Mouse (Mus musculus) left cerebral cortex, postnatal 36 days (tissue): Measurements from ENCODE around the gene Fgfr2. TPM values are rescaled to one million over a fixed set of nuclear protein-coding genes. Genes with fewer than 3 reads are reported as not detected.
"Not testable (repeated sequence)": the region's sequence is repeated elsewhere in the genome, so short reads cannot be mapped to it uniquely, and the experiment has no call there.

Experiments
- DNase-seq, 2 experiments: peaks; one replicate each; pipeline ENCODE4 v3.0.0; 2021 to 2022; ENCODE audit warnings: low spot score in 2 of 2, mixed read lengths in 1 of 2
- intact Hi-C: fragments of 180-260 bp; cut with DNase I; formaldehyde crosslinking; loops from one replicate; pipeline ENCODE4 v1.15.1; 2025
- total RNA-seq, 2 experiments: library from RNA; stranded (reverse); gene quantifications; 2 replicates each; pipeline ENCODE4 v1.2.3; 2021

Fgfr2 gene
- total RNA-seq, 2 experiments from 2014 or later, result 41.6 to 46.6 TPM

GRCm38 (mm10) chr7:131424912-131425311, 1698.2 kb downstream of the Fgfr2 start:
- intact Hi-C loops, result loop anchor here (10.0 kb wide), 1 partner anchor 790 kb away; no protein-coding TSS in a partner anchor
- DNase-seq, result no peak

DNA sequence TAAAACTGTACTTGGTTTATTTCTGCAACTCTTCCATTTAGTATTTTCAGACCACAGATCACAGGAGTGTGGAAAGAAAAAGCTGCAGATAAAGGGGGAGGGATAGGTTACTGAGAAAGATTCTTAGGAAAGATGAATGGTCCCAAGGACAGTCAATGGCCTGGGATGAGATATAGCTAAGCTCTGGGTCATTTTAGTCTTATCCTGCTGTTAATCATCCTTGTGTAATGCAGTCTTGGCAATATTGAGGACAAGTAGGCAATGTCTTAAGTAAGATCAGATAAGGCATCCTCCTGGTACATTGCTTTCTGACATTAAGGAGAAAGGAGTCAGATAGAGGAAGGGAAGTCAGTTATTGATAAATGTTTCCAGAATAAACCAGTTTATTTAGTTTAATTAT, 1705.5 kb downstream of the Fgfr2 start:
- intact Hi-C loops, result loop anchor here (10.0 kb wide), 1 partner anchor 127 kb away; the partner anchor contains the start of genes Hmx2 and Hmx3
- no peak for DNase-seq

DNA sequence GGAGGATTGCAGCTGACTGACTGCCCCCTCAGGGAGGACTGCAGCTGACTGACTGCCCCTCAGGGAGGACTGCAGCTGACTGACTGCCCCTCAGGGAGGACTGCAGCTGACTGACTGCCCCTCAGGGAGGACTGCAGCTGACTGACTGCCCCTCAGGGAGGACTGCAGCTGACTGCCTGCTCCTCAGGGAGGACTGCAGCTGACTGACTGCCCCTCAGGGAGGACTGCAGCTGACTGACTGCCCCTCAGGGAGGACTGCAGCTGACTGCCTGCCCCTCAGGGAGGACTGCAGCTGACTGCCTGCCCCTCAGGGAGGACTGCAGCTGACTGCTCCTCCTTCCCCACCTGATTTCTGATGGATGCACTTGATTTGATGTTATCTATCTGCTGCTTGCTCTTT, 1706.4 kb downstream of the Fgfr2 start:
- intact Hi-C loops, result loop anchor here (10.0 kb wide), 1 partner anchor 128 kb away; the partner anchor contains the start of genes Hmx2 and Hmx3
- DNase-seq, result not testable (repeated sequence)

- intact Hi-C loops, result loop anchor here (2.0 to 10.0 kb wide), 2 partner anchors 49 to 133 kb away; partner anchors contain the start of genes 2310057M21Rik, Hmx2 and Hmx3
- no peak for DNase-seq
Observed at GRCm38 (mm10) chr7:131411941-131412270, 1711.2 kb downstream of the Fgfr2 start.

DNA sequence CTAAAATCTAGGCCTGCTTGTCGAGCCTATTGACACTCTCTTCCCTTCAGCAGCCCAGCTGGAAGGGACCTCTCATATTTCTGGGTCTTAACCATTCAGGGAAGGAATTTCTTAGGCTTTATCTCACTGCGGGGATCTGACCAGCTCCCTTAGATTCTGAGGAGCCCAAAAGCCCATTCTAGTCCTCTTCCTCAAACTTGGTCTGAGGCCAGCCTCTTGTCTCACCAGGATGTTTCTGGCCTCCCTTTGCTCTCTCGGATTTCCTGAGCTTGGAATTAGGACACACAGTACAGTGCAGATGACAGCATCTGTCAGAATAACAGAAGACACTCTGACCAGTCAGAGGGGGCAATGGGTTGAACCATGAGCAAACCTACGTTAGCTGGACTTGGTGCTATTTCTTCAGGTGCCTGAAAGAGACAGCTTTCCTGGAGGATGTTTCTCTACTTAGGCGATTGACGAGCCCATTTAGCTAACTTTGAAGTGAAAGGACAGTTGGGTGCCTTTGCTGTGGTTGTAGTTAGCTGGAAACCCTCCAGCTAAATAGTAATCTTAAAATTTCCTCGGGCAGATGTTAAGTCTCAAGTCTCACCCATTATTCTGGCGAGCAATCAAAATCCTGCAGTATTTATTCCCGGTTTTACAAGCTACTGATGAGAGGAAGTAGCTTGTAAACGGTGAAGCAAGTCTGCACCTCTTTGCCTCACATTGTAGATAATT, 1711.8 kb downstream of the Fgfr2 start:
- intact Hi-C loops, result loop anchor here (2.0 to 10.0 kb wide), 2 partner anchors 49 to 133 kb away; partner anchors contain the start of genes 2310057M21Rik, Hmx2 and Hmx3
- DNase-seq, result no peak

GRCm38 (mm10) chr7:131410416-131411058, 1712.6 kb downstream of the Fgfr2 start, which contains the start of the genes Ikzf5 and Acadsb:
TSS of gene Ikzf5 (minus strand) at chr7:131410521.
TSS of gene Acadsb (plus strand) at chr7:131410601.
- peak; percentile 99 for DNase-seq
- intact Hi-C loops, result loop anchor here (2.0 to 10.0 kb wide), 2 partner anchors 48 to 134 kb away; partner anchors contain the start of genes 2310057M21Rik, Hmx2 and Hmx3

DNA sequence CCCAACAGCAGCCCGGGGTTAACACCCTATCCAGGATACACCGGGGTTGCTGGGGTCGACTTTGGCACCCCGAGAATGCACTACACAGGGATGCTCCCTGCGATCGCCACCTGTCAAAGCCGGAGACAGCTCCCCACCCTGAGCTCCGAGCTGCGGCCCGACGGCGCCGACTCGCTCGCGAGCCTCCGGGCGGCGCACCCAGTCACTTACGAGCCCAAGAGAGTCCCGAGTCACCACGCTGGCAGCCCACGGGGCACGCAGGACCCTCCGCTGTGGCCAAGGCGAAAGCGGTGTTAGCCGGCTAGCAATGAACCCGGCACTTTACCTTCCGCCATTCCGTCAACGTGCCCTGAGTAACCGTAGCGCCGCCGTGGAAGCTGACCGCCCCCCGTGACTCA, 1713.2 kb downstream of the Fgfr2 start:
- intact Hi-C loops, result loop anchor here (2.0 to 10.0 kb wide), 2 partner anchors 47 to 135 kb away; partner anchors contain the start of genes 2310057M21Rik, Hmx2 and Hmx3
- DNase-seq, result no peak

- peak in 1 of 2 experiments; percentile 7 for DNase-seq
- intact Hi-C loops, result no loop called here
Observed at GRCm38 (mm10) chr7:131409321-131409987, 1713.7 kb downstream of the Fgfr2 start.

DNA sequence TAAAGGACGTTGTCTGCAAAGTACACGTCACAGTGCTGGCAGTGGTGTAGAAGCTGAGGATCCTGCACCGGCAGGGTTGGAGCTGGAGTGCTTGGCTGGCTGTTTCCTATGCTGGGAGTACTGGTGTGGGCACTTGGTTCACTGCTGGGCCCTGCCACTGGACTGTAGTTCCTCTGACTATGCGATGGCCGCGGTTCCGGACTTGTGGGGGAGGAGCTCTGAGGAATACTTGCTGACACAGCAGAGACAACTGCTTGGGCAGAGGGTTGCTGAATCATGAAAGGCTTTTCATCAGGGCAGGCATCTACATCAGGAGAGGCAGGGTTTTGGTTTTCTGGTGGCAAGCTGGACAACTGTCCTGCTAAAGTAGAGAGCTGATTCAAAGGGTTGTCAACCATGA, 1731.4 kb downstream of the Fgfr2 start:
- DNase-seq, intact Hi-C loops: not testable (repeated sequence)

DNA sequence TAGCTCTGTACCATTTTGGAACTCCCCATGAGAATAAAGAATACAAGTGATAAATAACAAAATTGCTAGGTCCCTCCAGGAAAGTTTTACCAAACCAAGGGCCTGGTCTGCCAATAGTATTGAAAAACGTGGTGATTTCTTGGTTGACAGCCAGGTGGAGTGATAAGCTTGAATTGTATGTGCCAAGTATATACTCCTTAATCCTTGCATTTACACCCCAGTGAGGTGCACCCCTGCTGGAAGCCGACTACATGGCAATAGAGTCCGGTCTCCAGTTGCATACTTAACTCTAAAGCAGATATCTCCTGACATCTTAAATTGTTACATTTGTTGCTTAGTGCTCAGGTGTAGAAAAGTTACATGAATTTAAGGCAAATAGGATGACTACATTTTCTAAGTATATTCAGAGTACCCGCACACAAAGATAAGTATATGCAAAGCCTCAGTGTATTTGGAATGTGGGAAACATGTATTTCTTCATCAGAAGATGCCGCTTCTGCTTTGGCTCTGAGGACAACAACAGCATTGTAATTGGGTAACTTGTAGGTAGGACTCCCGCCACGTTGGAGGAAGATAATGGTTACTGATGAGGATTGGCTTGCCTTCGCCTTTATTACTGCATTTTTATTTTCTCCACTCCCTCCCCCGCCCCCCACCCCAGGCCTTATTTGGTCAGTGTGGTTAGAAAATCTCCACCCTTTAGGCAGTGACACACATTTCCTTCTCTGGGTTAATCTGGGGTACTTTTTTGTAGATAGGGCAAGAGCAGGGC, 1751.1 kb downstream of the Fgfr2 start:
- no peak for DNase-seq
- intact Hi-C loops, result no loop called here

DNA sequence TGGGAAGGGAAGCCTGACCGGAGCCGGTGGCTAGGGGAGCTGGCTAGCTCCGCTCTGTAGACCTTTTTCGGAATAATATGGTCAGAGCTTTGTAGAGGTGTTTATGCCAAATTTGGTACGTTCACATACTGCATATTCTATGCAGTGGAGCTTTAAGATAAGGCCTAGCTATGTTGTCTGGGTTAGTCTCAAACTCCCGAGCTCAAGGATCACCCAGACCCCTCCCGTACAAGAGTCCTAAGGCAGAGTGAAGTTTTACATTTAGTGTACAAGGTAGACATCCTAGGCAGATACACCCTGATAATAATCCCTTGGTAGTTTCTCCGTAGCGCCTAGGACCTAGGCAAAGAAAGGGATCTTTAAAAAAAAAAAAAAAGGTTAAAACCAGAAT, 1751.7 kb downstream of the Fgfr2 start:
- intact Hi-C loops, result no loop called here

DNA sequence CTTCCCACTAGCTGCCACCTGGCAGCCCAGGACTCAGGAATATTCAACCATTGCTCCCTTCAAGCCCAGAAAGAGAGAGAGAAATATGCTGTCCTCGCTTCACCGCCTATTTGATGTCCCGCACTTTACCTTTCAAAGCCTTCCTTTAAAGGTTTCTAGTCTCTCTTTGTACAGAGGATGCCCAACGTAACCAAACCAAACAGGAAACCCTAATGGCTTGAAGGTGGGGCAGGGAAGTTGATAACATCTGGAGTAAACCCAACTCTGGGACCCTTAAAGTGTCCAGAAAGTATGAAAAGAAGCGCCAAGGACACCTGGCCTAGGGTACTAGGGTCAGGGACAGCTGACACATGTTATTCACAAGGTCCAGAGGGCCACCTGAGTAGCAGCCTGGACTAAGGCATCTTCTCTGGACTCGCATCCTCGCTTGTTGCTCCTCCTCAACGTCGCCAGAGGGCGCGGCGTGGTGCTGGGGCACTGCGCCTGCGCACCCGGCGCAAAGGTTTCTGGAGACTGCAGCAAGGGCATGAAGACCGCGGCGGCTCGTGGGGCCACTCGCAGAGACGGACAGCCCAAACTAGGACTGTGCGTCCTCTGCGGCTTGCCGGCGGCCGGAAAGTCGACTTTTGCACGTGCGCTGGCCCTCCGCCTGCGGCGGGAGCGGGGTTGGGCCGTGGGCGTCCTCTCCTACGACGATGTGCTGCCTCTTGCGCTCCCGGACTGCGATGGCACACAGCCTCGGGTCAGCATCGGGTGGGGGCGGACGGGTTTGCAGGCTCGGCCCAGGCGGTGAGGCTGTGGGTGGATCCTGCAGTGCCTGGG, 1752.3 kb downstream of the Fgfr2 start, which contains the start of gene Pstk:
Gene Pstk, plus strand, starts transcription at position 494 of the 822 bp plus-strand sequence.
- intact Hi-C loops, result no loop called here

More for the DNA sequence above, 1751.7 kb downstream of the Fgfr2 start:
- no peak for DNase-seq

GRCm38 (mm10) chr7:131364131-131364530, 1759.0 kb downstream of the Fgfr2 start:
- DNase-seq, result no peak
- intact Hi-C loops, result no loop called here

More for the DNA sequence above, 1752.3 kb downstream of the Fgfr2 start, which contains the start of gene Pstk:
- DNase-seq, result peak; percentile 91 to 94

GRCm38 (mm10) chr7:131362615-131363300, 1760.4 kb downstream of the Fgfr2 start, which contains the start of gene 2310057M21Rik:
TSS of gene 2310057M21Rik (minus strand) at chr7:131362759.
- peak; percentile 92 for DNase-seq
- intact Hi-C loops, result loop anchor here (2.0 kb wide), 1 partner anchor 48 kb away; the partner anchor contains the start of genes Acadsb and Ikzf5

DNA sequence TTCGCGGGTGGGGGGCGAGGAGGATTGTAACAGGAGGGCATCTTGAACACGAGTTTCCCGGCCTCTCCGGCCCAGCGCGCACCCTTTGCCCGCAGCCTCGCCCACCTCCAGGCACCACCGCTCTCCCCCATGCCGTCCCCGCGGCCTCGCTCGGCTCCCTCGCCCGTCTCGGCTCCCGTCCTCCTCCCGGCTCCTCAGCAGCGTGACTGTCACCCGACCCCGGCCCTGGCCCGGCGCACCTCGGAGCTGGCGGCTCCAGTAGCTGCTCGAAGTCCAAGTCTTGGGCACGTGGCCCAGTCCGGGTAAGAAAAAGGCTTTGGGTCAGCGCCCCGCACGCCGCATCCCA, 1760.9 kb downstream of the Fgfr2 start:
- intact Hi-C loops, result loop anchor here (2.0 kb wide), 1 partner anchor 49 kb away; the partner anchor contains the start of genes Acadsb and Ikzf5

GRCm38 (mm10) chr7:131356105-131356504, 1767.0 kb downstream of the Fgfr2 start:
- intact Hi-C loops, result no loop called here
- no peak for DNase-seq

More for the DNA sequence above, 1760.9 kb downstream of the Fgfr2 start:
- DNase-seq, result no peak

- no peak for DNase-seq
- intact Hi-C loops, result no loop called here
Observed at GRCm38 (mm10) chr7:131345856-131346541, 1777.2 kb downstream of the Fgfr2 start.
